Mouse (Mus musculus) spleen, postnatal 36 days (tissue): ENCODE measurements around the gene Zfp961.
"Not testable (repeated sequence)": the region's sequence is repeated elsewhere in the genome, so short reads cannot be mapped to it uniquely, and the experiment has no call there.

ENCODE experiments used
- DNase-seq, 2 experiments: peaks; one replicate each; pipeline ENCODE4 v3.0.0; 2022; ENCODE audit warnings: low spot score in 2 of 2, mixed read lengths in 1 of 2

Gene Zfp961

DNA sequence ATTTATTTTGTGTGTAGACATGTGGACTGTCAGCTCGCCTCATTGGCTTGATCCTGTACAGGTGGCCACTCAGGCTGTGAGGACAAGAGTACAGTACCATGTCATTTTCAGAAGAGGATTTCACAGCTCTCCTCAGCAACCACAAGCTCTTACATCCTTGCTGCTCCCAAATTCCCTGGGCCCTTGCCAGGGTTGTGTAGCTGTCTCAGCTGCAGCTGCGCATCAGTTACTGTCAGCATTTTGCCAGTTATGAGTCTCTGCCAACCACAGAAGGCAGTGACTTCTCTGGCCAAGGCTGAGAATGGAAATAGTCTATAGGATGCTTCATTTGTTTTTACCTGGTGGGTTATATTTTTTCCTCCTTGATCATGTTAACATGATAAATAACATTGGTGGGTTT, 67.3 kb downstream of the Zfp961 start:
- no peak for DNase-seq

DNA sequence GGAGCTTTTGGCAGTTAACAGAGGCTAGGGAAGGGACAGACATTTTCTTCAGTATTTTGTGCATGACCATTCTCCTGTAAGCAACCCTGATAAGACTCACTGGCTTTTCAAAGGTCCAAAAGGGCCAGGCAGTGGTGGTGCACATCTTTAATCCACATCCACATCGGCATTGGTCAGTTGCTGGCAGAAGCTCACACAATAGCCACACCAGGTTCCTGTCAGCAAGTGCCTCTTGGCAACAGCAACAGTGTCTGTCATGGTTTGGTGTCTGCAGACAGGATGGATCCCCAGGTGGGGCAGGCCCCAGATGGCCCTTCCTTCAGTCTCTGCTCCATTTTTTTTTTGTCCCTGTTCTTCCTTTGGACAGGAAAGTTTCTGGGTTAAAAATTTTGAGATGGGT, 68.2 kb downstream of the Zfp961 start:
- DNase-seq = not testable (repeated sequence)

- DNase-seq = no peak
Measured at GRCm38 (mm10) chr8:72019816-72020215, 69.0 kb downstream of the Zfp961 start.

GRCm38 (mm10) chr8:72024886-72025285, 74.0 kb downstream of the Zfp961 start:
- DNase-seq = not testable (repeated sequence)

DNA sequence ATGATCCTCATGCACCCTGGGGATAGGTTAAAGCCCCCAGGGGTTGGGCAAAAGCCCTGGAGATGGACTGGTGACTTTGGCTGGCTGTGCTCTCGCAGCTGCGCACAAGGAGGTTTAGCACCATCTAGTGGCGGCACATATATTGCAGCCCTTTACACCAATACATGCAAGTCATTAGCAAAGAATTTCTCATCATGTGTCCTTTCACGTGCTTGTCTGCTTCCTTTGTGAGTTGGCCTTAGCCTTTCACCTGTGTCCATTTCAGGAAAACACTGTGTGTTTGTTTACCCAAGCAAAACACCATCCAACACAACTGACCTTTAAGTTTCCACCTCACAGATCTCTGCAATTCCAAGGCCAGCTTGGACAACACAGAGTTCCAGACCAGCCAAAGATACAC, 82.1 kb downstream of the Zfp961 start:
- DNase-seq = peak; percentile 58 to 61

- not testable (repeated sequence) for DNase-seq
Measured at GRCm38 (mm10) chr8:72040918-72041317, 90.1 kb downstream of the Zfp961 start, which contains the start of gene Olfr372. Gene Olfr372 (plus strand): TSS chr8:72041218.

- DNase-seq = peak; percentile 37 to 41
Measured at GRCm38 (mm10) chr8:72042493-72042892, 91.7 kb downstream of the Zfp961 start.
